Mouse (Mus musculus) ES-Bruce4 (cell line): Measurements from ENCODE around the gene Tfrc. TPM values are rescaled to one million over a fixed set of nuclear protein-coding genes. Genes with fewer than 3 reads are reported as not detected.

Experiments used
- H3K27ac ChIP-seq: 2 replicates; pipeline ENCODE4 v1.5.1; 2012; ENCODE audit warnings: low read length, inconsistent platforms; ENCODE audit not compliant: insufficient read depth
- H3K27me3 ChIP-seq: 2 replicates; pipeline ENCODE4 v1.6.1; 2012; ENCODE audit warnings: mild to moderate bottlenecking, low read length, inconsistent platforms; ENCODE audit not compliant: control insufficient read depth, poor library complexity, insufficient read depth, severe bottlenecking
- H3K36me3 ChIP-seq: 2 replicates; pipeline ENCODE4 v1.6.1; 2012; ENCODE audit warnings: inconsistent platforms, mild to moderate bottlenecking, low read length, moderate library complexity; ENCODE audit not compliant: control insufficient read depth, poor library complexity, insufficient read depth, severe bottlenecking
- H3K4me1 ChIP-seq: one replicate; pipeline ENCODE4 v1.8.1; 2011; ENCODE audit warnings: low read length; ENCODE audit not compliant: control insufficient read depth, insufficient read depth
- H3K4me3 ChIP-seq: 2 replicates; pipeline ENCODE4 v1.5.1; 2011; ENCODE audit warnings: low read depth, mild to moderate bottlenecking, low read length
- H3K9ac ChIP-seq: 2 replicates; pipeline ENCODE4 v1.6.1; 2012; ENCODE audit warnings: low read depth, mild to moderate bottlenecking, inconsistent platforms; ENCODE audit not compliant: poor library complexity, severe bottlenecking
- H3K9me3 ChIP-seq: replicated peaks from 2 replicates; pipeline ENCODE4 v1.6.1; 2012; ENCODE audit warnings: mild to moderate bottlenecking, low read length, inconsistent platforms; ENCODE audit not compliant: control insufficient read depth, poor library complexity, insufficient read depth, severe bottlenecking
- CTCF ChIP-seq: IDR thresholded peaks from one replicate; pipeline ENCODE4 v1.8.1; 2011; ENCODE audit warnings: low read depth, low read length
- EP300 ChIP-seq: IDR thresholded peaks from 2 replicates; pipeline ENCODE4 v1.6.1; 2011; ENCODE audit warnings: low read depth, low read length; ENCODE audit not compliant: insufficient read depth
- POLR2A ChIP-seq: IDR thresholded peaks from one replicate; pipeline ENCODE4 v1.8.1; 2011; ENCODE audit warnings: low read length; ENCODE audit not compliant: insufficient read depth
- polyA plus RNA-seq: library from polyadenylated mRNA; stranded (reverse); fragments of >200 nt; gene quantifications from 2 replicates; pipeline ENCODE4 v1.2.4, GENCODE M21; 2011; ENCODE audit warnings: low read depth; ENCODE audit not compliant: missing spikeins, insufficient read depth, insufficient read length

Gene Tfrc
- polyA plus RNA-seq, 1 experiment = 141 TPM

DNA sequence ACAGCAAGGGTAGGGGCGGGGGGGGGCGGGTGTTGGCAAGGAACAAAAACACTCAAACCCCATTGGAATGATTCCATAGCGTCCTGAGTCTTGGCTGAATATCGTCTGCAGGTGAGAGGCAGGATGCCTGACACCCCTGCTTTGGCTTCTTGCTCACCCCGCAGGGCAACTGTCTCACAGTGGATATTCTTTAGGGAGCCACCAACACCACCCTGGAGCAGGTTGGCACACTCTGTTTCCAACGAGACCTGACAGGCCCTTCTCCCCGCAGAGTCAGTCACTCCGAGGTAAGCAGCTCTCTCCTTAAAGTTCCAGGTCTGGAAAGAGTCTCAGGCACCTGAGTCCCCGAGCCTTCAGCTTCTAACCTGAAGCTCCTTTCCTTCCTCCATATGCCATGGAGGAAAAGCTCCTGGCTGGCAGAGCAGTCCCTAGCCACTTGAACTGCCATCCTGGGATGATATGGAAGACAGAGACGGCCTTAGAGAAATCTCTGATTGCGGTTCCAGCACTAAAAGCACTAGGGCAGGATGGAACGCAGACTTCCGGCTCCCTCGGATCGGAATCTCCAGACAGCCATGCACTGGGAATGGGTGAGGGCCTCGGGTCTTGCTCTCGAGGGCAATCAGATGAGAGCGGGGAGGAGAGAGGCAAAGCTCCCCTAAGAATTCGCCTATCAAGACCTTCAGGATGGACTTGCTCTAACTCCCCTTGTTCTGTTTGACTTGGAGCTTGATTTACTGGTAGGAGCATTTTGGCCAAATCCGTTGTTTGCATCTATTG is 32.9 kb downstream of the Tfrc start:
- no peak overlapping the region for H3K27ac ChIP-seq
- H3K4me3 ChIP-seq = peak overlapping the region; percentile 38
- peak overlapping the region; percentile 49 for H3K9ac ChIP-seq
- no peaks in the 10 kb centered on the region for H3K9me3 ChIP-seq
- H3K27me3 ChIP-seq = no peaks in the 10 kb centered on the region
- no peaks in the 10 kb centered on the region for H3K36me3 ChIP-seq
- TF ChIP-seq POLR2A (no peak), EP300 (no peak), CTCF (no peak)
- H3K4me1 ChIP-seq = peaks cover 2% of the 10 kb centered on the region

DNA sequence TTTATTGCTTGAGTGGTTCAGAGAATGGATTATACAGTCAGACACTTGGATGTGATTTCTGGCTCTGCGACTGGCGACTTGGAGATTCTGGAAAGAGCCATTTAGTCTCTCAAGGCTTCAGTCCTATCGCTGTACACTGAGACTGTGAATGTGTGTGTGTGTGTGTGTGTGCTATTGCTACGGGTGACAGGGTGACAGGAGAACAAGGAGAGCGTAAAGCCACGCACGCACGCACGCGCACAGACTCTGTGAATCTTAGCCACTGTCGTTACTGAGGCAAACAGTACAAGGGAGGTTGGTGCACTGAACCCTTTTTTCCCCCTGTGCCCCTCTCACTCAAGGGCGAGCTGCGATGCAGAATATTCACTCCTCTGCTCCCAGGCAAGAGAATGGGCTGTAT is 33.6 kb downstream of the Tfrc start:
- H3K9ac ChIP-seq = peak overlapping the region; percentile 49
- TF ChIP-seq CTCF (no peak), EP300 (no peak), POLR2A (no peak)

DNA sequence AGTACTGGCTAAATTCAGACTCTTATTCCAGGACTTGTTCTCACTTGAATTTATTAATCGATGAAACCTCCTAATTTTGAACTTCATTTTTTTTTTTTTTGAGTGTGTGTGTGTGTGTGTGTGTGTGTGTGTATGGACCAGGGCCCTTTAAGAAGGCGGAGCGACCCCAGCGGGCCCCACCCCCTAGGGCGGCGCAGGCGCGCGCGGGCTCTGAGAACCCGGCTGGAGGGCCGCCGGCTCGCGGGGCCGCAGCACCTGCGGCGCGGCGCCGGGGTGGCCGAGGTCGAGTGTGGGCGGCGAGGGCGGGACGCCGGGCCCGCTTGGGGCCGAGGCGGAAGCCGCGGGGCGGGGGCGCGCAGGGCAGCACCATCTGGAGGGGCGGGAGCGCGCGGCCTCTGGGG is 34.9 kb downstream of the Tfrc start, which contains the start of gene Tnk2:
Tnk2 (plus strand) TSS at position 214 of the 401 bp plus-strand sequence.
- Histone ChIP-seq H3K9me3 (no peaks in the 10 kb centered on the region), H3K4me1 (peaks cover 2% of the 10 kb centered on the region), H3K9ac (peak within 1 kb of the TSS; percentile 97), H3K27ac (no peak within 1 kb of the TSS), H3K27me3 (no peaks in the 10 kb centered on the region), H3K4me3 (peak within 1 kb of the TSS; percentile 58), H3K36me3 (no peaks in the 10 kb centered on the region)
- TF ChIP-seq POLR2A = no peak
- TF ChIP-seq EP300 = no peak
- TF ChIP-seq CTCF = no peak

More for the DNA sequence above, 33.6 kb downstream of the Tfrc start:
- no peaks in the 10 kb centered on the region for H3K27me3 ChIP-seq
- H3K36me3 ChIP-seq = no peaks in the 10 kb centered on the region
- H3K4me3 ChIP-seq = peak overlapping the region; percentile 4; the same call in 1 of the 2 replicates
- H3K27ac ChIP-seq = no peak overlapping the region
- no peaks in the 10 kb centered on the region for H3K9me3 ChIP-seq
- peaks cover 2% of the 10 kb centered on the region for H3K4me1 ChIP-seq

DNA sequence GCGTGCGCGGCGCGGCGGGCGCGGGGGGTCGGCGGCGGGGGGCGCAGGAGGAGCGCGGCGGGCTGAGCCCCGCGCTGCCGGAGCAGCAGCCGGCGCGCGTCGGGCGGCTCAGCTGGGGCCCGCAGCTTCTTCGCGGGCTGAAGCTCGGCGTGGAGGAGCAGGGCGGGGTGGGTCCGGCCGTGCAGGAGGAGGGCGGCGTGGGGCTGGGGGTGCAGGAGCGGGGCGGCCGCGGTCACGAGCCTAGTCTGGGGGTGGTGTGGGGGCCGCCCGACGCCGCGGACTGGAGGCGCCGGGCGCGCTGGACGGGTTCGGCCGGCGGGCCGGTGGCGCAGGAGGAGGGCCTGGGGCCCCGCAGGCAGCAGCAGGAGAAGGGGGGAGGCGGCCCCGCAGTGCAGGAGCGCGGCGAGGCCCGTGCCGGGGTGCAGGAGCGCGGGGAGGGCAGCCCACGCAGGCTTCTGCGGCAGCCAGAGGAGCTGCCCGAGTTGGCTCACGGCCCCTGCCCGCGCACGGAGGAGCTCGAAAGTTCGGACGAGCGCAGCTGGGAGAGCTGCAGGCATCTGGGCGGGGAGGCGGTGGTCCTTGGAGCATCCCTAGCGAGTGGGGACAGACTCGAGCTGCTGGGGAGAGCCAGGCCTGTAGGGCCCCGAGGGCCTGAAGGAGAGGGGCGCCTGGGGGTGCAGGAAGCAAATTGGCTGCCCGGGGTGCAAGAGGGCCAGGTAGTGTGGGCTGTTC is 35.5 kb downstream of the Tfrc start:
- Histone ChIP-seq H3K4me3 (peak overlapping the region; percentile 58), H3K27ac (no peak overlapping the region), H3K9me3 (no peaks in the 10 kb centered on the region), H3K9ac (peak overlapping the region; percentile 97), H3K36me3 (no peaks in the 10 kb centered on the region), H3K27me3 (no peaks in the 10 kb centered on the region), H3K4me1 (peaks cover 2% of the 10 kb centered on the region)
- TF ChIP-seq EP300 (no peak), CTCF (no peak), POLR2A (no peak)

DNA sequence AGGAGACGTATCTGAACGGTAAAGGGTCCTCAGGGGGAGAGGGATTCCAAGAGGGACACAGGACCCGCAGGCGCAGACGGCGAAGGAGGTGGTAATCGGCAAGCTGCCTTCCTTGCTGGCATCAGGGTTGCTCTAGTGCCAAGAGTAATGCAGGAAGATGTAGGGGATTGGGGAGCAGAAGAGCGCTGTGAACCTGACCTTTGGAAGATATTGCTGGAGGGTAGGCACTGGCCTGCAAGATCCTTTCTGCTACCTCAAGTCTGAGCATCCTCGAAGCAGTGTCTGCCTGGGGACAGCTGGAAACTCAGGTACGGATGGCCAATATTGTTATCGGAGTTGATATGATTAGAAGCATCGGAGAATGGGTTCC is 36.1 kb downstream of the Tfrc start:
- Histone ChIP-seq H3K27ac (no peak overlapping the region), H3K9me3 (no peaks in the 10 kb centered on the region)

DNA sequence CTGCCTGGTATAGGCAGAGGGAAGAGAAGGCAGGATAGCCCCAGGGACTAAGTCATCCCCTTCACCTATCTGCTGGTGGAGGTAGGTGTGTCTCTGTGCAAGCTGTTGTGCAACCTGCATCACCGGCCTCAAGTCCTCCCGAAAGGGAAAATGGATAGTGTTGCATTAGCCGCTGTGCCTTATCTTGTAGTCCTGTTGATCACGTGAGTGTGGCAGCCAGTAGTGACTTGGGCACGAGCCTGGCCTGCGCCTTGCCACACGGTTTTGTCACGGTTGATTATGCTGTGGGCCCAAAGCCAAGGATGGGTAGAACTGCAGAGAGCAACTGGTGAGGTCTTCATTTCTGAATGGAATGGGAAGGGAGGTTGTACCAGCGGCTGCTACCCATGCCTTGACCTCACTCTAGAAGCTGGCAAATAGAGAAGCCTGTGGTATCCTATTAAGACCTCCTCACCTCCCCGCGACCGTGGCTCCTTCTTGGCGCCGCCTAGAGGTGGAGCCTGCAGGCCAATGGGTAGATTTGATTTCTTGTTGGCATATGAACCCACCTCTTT is 36.7 kb downstream of the Tfrc start:
- no peaks in the 10 kb centered on the region for H3K36me3 ChIP-seq
- peaks cover 2% of the 10 kb centered on the region for H3K4me1 ChIP-seq
- peak overlapping the region; percentile 58 for H3K4me3 ChIP-seq
- TF ChIP-seq POLR2A (no peak), EP300 (no peak), CTCF (peak; percentile 54)
- no peak overlapping the region for H3K27ac ChIP-seq
- H3K9me3 ChIP-seq = no peaks in the 10 kb centered on the region
- H3K9ac ChIP-seq = no peak overlapping the region
- no peaks in the 10 kb centered on the region for H3K27me3 ChIP-seq

More for the DNA sequence above, 36.1 kb downstream of the Tfrc start:
- Histone ChIP-seq H3K4me3 (peak overlapping the region; percentile 58), H3K27me3 (no peaks in the 10 kb centered on the region), H3K9ac (peak overlapping the region; percentile 97), H3K36me3 (no peaks in the 10 kb centered on the region), H3K4me1 (peaks cover 2% of the 10 kb centered on the region)
- TF ChIP-seq CTCF = no peak
- TF ChIP-seq POLR2A = no peak
- no peak for TF ChIP-seq EP300
